Mouse (Mus musculus) thymus, adult 2 months (tissue): ENCODE data around the gene Uba7.

Experiments
- CTCF ChIP-seq: fragments of 200-500 bp; IDR thresholded peaks from 2 replicates; pipeline ENCODE4 v1.5.1; 2012; ENCODE audit warnings: mild to moderate bottlenecking, control low read depth, low read length, moderate library complexity, borderline replicate concordance; ENCODE audit not compliant: control insufficient read depth, poor library complexity, insufficient read depth; ENCODE audit errors: extremely low read depth
- POLR2A ChIP-seq: fragments of 200-500 bp; IDR thresholded peaks from 2 replicates; pipeline ENCODE4 v1.6.1; 2012; ENCODE audit warnings: mild to moderate bottlenecking, low read length, control low read depth, moderate library complexity; ENCODE audit not compliant: control insufficient read depth, poor library complexity, insufficient read depth; ENCODE audit errors: extremely low read depth

- TF ChIP-seq CTCF (peak; percentile 51; the same call in 1 of the 2 replicates), POLR2A (peak; percentile 36; the same call in 1 of the 2 replicates)
Measured at GRCm38 (mm10) chr9:107985131-107986119, 10.1 kb downstream of the Uba7 start, which contains the start of gene Inka1.
